Mouse (Mus musculus) frontal cortex, postnatal 10 days (tissue): ENCODE data around the gene Rpl41.
A peak's percentile ranks its signal among the peaks of the same experiment; 100 is the strongest.
"Not testable (repeated sequence)": the region's sequence is repeated elsewhere in the genome, so short reads cannot be mapped to it uniquely, and the experiment has no call there.

Experiments used
- DNase-seq, 2 experiments: peaks; one replicate each; pipeline ENCODE4 v3.0.0; 2022; ENCODE audit warnings: low spot score in 2 of 2, mixed read lengths in 1 of 2

The Rpl41 gene

GRCm38 (mm10) chr10:128524732-128525662 is 24.1 kb downstream of the Rpl41 start:
- DNase-seq = peak in 1 of 2 experiments; percentile 44

GRCm38 (mm10) chr10:128524111-128524731 is 24.9 kb downstream of the Rpl41 start:
- DNase-seq = no peak

GRCm38 (mm10) chr10:128522351-128522750 is 26.8 kb downstream of the Rpl41 start:
- no peak for DNase-seq

- DNase-seq = no peak
These were observed 28.5 kb downstream of the Rpl41 start for GRCm38 (mm10) chr10:128520591-128520990.

- DNase-seq = peak in 1 of 2 experiments; percentile 38
These were observed 30.3 kb downstream of the Rpl41 start for GRCm38 (mm10) chr10:128518833-128519232.

- no peak for DNase-seq
These were observed 32.4 kb downstream of the Rpl41 start for GRCm38 (mm10) chr10:128516677-128517076.

- no peak for DNase-seq
These were observed 33.1 kb downstream of the Rpl41 start for GRCm38 (mm10) chr10:128516029-128516428.

GRCm38 (mm10) chr10:128515044-128515443 is 34.1 kb downstream of the Rpl41 start:
- no peak for DNase-seq

- no peak for DNase-seq
These were observed 37.3 kb downstream of the Rpl41 start for GRCm38 (mm10) chr10:128511761-128512160.

- no peak for DNase-seq
These were observed 37.9 kb downstream of the Rpl41 start for GRCm38 (mm10) chr10:128511189-128511588.

GRCm38 (mm10) chr10:128510301-128510700 is 38.8 kb downstream of the Rpl41 start:
- DNase-seq = no peak

- DNase-seq = no peak
These were observed 39.3 kb downstream of the Rpl41 start for GRCm38 (mm10) chr10:128509831-128510230.

GRCm38 (mm10) chr10:128509203-128509602 is 39.9 kb downstream of the Rpl41 start:
- no peak for DNase-seq

GRCm38 (mm10) chr10:128508260-128508659 is 40.8 kb downstream of the Rpl41 start:
- no peak for DNase-seq

GRCm38 (mm10) chr10:128505974-128506373 is 43.1 kb downstream of the Rpl41 start:
- no peak for DNase-seq

- DNase-seq = not testable (repeated sequence)
These were observed 43.8 kb downstream of the Rpl41 start for GRCm38 (mm10) chr10:128505371-128505667.

- DNase-seq = no peak
These were observed 44.3 kb downstream of the Rpl41 start for GRCm38 (mm10) chr10:128504641-128505370.

GRCm38 (mm10) chr10:128504012-128504411 is 45.1 kb downstream of the Rpl41 start:
- DNase-seq = no peak

GRCm38 (mm10) chr10:128503532-128503931 is 45.6 kb downstream of the Rpl41 start:
- no peak for DNase-seq

GRCm38 (mm10) chr10:128502341-128502740 is 46.8 kb downstream of the Rpl41 start:
- no peak for DNase-seq

- DNase-seq = peak in 1 of 2 experiments; percentile 51
These were observed 49.9 kb downstream of the Rpl41 start for GRCm38 (mm10) chr10:128499116-128499671.

- DNase-seq = peak; percentile 92 to 94
These were observed 50.5 kb downstream of the Rpl41 start, which contains the start of gene Myl6b for GRCm38 (mm10) chr10:128498590-128498989. Myl6b (minus strand) TSS chr10:128498685.
